Mouse (Mus musculus) heart, postnatal 36 days (tissue): ENCODE data around the gene 5830411N06Rik. TPM values are rescaled to one million over a fixed set of nuclear protein-coding genes. Genes with fewer than 3 reads are reported as not detected.

Experiments
- DNase-seq, 2 experiments: peaks; one replicate each; pipeline ENCODE4 v3.0.0; 2021 to 2022
- intact Hi-C: fragments of 180-260 bp; cut with DNase I; formaldehyde crosslinking; loops from one replicate; pipeline ENCODE4 v1.15.1; 2025
- total RNA-seq, 2 experiments: library from RNA; stranded (reverse); gene quantifications; 2 replicates each; pipeline ENCODE4 v1.2.3; 2021

5830411N06Rik gene
- total RNA-seq: not detected

- intact Hi-C loops: no loop called here
- DNase-seq: no peak
These were observed at the start of gene 5830411N06Rik for GRCm38 (mm10) chr7:140247216-140247615. 5830411N06Rik (plus strand) TSS chr7:140247284.

DNA sequence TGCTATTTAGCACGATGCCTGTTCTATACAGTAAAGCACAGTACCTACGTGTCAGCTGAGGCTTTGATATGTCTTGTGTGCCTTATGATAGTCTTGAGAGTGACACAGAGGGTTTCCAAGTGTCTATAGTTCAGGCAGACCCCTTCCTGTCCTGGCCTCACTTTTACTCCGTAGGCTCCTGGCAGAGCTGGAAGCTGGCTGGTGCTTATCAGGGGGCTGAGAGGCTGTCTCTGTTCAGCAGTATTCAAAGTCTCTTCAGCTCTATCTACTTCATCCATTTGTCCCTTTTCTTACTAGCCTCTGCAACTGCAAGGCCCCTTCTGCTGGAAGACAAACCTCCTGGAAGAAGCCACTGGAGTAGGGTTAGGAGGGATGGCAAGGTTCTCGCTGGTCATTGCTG, 46.0 kb upstream of the 5830411N06Rik start:
- no peak for DNase-seq
- intact Hi-C loops: no loop called here

DNA sequence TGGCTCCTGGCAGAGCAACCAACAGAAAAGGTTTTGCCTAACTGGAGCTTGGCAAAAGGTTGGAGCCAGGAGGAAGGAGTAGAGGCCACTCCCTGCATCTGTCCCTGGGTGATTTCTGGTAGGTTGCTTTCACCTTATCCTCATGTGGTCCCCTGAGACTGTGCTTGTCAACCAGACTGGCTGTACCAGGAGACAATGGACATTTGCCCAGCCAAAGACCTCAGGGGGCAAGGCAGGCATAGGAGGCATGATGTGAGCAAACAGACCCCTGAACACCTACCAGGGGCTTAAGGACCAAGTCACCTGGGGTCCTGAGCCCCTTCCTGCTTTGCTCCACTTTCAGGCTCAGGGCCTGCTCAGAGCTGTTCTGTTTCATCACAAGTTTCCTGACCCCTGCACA, 41.2 kb upstream of the 5830411N06Rik start, which contains the start of gene Olfr524:
Gene Olfr524 (minus strand): TSS at position 101 of the 400 bp plus-strand sequence.
- intact Hi-C loops: no loop called here

GRCm38 (mm10) chr7:140206904-140207303, 40.2 kb upstream of the 5830411N06Rik start:
- intact Hi-C loops: no loop called here
- DNase-seq: no peak

More for the DNA sequence above, 41.2 kb upstream of the 5830411N06Rik start, which contains the start of gene Olfr524:
- no peak for DNase-seq

GRCm38 (mm10) chr7:140208153-140208552, 38.9 kb upstream of the 5830411N06Rik start:
- intact Hi-C loops: no loop called here
- DNase-seq: no peak

GRCm38 (mm10) chr7:140208677-140209076, 38.4 kb upstream of the 5830411N06Rik start:
- intact Hi-C loops: no loop called here
- no peak for DNase-seq

GRCm38 (mm10) chr7:140213841-140214240, 33.2 kb upstream of the 5830411N06Rik start:
- intact Hi-C loops: no loop called here

GRCm38 (mm10) chr7:140217967-140218366, 29.1 kb upstream of the 5830411N06Rik start, which contains the start of gene Cd163l1:
Cd163l1 (plus strand) TSS chr7:140218267.
- intact Hi-C loops: no loop called here
- no peak for DNase-seq

More at GRCm38 (mm10) chr7:140213841-140214240, 33.2 kb upstream of the 5830411N06Rik start:
- DNase-seq: no peak

GRCm38 (mm10) chr7:140219268-140219667, 27.8 kb upstream of the 5830411N06Rik start:
- DNase-seq: peak in 1 of 2 experiments; percentile 8
- intact Hi-C loops: no loop called here

- no peak for DNase-seq
- intact Hi-C loops: no loop called here
These were observed 26.7 kb upstream of the 5830411N06Rik start for GRCm38 (mm10) chr7:140220375-140220774.

GRCm38 (mm10) chr7:140224209-140224608, 22.9 kb upstream of the 5830411N06Rik start:
- DNase-seq: no peak
- intact Hi-C loops: no loop called here

DNA sequence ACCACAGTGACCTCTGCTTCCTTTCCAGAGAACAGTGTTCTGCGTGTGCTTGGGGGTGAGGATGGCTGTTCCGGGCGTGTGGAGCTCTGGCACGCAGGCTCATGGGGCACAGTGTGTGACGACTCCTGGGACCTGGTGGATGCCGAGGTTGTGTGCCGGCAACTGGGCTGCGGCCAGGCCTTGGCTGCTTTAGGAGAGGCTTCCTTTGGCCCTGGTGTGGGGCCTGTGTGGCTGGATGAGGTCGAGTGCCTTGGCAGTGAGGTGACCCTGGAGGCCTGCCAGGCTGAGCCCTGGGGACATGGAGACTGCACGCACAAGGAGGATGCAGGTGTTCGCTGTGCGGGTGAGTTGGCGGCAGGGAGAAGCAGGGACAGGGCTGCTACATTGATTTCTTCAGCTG, 18.6 kb upstream of the 5830411N06Rik start:
- DNase-seq: no peak
- intact Hi-C loops: no loop called here

DNA sequence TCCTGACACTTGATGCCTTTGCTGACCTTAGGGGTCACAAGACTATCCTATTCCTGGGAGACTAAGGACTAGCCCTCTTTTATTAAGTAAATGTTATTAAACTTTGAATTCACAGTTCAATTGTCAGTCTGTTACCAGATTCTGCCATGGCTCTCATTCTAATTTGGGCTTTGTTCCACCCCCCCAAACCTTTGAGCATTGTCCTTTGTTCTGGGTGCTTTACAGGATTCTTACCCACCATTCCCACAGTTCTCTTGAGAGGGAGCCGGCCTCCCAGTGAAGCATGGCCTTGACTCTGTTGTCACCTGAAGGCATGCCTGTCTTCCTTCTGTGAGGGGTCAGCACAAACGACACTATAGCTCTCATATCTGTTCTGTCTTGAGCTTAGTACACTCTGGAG, 16.1 kb upstream of the 5830411N06Rik start:
- DNase-seq: no peak
- intact Hi-C loops: no loop called here

DNA sequence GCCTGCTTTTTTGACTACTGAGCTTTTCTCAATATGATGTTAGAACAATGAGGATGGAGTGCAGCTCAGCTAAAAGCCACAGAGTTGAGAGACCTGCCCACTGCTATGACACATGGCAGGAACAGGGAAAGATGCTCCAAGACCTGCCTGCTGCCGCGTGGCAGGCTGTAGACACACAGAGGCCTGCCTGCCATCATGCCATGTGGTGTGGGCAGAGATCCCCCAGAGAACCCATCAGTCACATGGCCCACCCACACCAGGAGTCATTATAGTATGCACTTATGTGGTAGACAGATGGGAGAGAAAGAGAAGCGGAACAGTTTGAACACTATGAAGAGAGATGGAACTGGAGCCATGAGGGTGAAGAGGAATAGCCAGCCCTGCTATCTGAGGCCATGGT, 13.4 kb upstream of the 5830411N06Rik start:
- DNase-seq: no peak
- intact Hi-C loops: no loop called here

DNA sequence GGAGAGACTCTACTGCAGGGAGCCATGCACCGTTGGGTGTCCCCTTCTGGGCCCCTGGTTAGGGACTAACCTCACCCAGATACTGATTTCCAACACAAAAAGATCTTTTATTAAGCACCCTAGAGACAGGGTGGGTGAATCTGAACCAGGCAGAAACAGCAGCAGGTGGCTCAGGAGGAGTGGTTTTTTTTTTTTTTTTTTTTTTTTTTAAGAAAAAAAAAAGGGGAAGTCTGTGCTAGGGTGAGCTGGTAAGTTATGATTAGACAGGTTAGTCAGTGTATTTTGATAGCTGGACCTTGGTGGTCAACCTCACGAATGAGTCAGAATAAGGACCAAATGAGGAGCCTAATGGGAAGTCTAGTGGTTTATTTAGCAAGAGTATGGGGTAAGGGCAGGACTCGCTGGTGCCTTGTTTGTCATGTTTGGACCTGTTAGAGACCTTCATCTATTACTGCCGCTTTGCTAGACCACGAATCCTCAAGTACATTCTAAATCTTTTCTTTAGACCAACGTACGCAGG, 6.8 kb downstream of the 5830411N06Rik start:
- intact Hi-C loops: no loop called here
- DNase-seq: no peak

GRCm38 (mm10) chr7:140295746-140296145, 48.7 kb downstream of the 5830411N06Rik start:
- no peak for DNase-seq
- intact Hi-C loops: no loop called here

DNA sequence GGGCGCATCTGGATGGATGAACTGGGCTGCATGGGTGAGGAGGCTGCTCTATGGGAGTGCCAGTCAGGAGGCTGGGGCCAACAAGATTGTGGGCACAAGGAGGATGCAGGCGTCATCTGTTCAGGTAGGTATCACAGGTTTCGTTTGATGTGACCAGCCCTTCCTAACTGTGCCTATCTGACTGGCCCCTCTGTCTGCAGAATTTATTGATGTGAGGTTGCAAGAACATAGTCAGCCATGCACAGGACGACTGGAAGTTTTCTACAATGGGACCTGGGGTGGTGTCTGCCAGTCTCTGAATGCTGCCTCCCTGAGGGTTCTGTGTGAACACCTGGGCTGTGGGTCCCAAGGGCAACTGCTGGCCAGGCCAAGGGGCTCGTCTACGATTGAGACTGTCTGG, 49.8 kb downstream of the 5830411N06Rik start:
- DNase-seq: no peak
- intact Hi-C loops: no loop called here

- DNase-seq: no peak
- intact Hi-C loops: no loop called here
These were observed 52.3 kb downstream of the 5830411N06Rik start for GRCm38 (mm10) chr7:140299416-140299815.

DNA sequence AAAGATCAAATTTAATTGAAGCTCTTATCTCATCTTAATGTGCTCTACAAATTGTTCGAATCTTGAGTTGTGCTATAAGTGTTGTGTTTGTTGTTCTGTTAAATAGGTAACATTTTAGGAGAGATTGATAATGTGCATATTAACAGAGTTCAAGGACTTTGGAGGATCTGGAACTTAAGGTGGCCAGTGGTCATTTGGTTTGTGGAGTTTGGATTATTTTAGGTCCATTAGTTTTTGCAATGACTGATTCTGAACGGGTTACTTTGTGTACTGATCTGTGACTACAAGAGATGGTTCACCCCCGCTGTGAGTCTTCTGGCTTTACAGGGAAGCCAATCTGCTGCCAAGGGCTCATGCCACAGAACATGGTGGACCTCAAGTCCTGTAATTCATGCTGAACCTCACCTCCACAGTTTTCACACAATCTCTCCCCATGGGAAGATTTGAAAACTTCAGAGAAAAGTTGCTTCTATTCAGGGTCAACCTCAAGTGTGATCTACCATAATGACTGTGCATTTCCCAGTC, 72.8 kb downstream of the 5830411N06Rik start:
- intact Hi-C loops: no loop called here

DNA sequence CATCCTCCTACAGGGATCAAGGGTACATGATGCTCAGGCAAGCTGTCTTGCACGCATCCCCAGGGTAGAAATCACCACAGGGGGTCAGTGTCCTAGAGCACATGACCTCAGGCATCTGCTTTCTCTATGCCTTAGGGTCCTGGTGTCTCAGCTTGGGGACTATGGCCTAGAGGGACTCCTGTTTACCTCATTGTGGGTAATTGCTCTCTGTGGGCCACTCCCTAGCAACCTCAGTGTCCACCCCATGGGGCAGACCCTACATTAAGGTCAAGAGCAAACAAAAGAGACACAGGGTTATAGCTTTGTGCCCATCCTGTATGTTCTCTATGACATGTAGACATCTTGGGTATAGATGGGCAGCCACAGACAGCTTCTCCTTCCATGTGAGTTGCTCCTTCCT, 73.5 kb downstream of the 5830411N06Rik start, which contains the start of gene Olfr525:
Gene Olfr525 (plus strand): TSS at position 301 of the 400 bp plus-strand sequence.
- intact Hi-C loops: no loop called here
- DNase-seq: no peak

More for the DNA sequence above, 72.8 kb downstream of the 5830411N06Rik start:
- DNase-seq: no peak

DNA sequence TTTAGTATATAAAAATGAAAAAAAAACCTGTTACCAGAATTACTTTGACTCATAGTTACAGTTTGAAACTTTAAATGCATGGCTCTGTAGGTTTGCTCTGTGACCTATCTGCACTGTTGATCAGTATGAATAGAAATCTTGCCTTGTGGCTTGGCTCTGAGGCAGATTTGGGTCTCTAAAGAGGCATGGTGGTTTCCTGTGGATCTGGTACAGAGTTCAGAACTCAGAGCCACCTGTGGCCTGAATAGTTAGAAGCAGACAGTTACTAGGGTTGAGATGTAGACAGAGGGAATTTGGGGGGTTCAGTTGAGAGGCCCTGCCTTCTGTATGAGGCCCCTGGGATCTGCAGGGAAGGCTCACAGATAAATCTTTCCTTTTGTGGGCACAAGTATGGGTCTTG, 74.1 kb downstream of the 5830411N06Rik start:
- intact Hi-C loops: no loop called here

DNA sequence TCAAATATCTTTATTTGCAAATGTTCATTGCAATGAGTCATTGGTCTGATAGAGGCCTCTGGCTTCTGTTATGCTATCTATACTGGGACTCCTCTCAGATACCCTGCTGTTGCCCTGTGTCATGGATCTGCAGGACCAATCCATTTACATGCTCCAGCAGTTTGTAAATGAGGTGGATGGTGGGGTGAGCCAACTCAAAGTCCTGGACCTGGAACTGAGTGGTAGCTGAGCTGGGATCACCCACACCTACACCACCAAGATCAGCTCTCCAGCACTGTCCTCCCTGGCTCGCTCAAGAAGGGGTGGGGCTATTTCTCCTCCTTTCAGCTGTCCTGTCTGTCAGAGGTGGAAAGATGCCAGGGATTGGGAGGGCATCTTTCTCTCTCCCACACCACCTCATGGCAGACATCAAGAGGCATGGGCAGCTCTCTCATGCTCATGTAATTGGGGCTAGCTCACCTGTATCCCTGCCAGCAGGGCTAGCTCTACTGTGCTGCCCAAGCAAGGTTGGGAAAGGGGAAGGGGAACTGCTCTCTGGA, 82.8 kb downstream of the 5830411N06Rik start:
- DNase-seq: no peak
- intact Hi-C loops: no loop called here

More for the DNA sequence above, 74.1 kb downstream of the 5830411N06Rik start:
- no peak for DNase-seq
